Mouse (Mus musculus) layer of hippocampus, postnatal 10 days (tissue): ENCODE measurements around the gene Scaf8. TPM values are rescaled to one million over a fixed set of nuclear protein-coding genes. Genes with fewer than 3 reads are reported as not detected.

ENCODE experiments used
- total RNA-seq, 2 experiments: library from RNA; stranded (reverse); gene quantifications; 2 replicates each; pipeline ENCODE4 v1.2.3; 2021

Scaf8 gene
- total RNA-seq, 2 experiments from 2014 or later = 58.0 to 60.2 TPM

Other genes with a start within 250 kb of the Scaf8 start
- gene Tiam2, start 211.6 kb downstream of the Scaf8 start, total RNA-seq = 10 to 100 TPM; 24.2 to 29.0 TPM